Mouse (Mus musculus): Measurements from ENCODE around the gene Fbxw5.
A peak's percentile ranks its signal among the peaks of the same experiment; 100 is the strongest.

Fbxw5 gene

GRCm38 (mm10) chr2:25477967-25478675 is 22.4 kb upstream of the Fbxw5 start:
- DNase-seq (ENCODE audit: low read depth, low spot score), result no peak

GRCm38 (mm10) chr2:25479551-25480311 is 20.8 kb upstream of the Fbxw5 start:
- no peak for DNase-seq (ENCODE audit: low read depth, low spot score)

GRCm38 (mm10) chr2:25480541-25480940 is 20.0 kb upstream of the Fbxw5 start:
- DNase-seq (ENCODE audit: low read depth, low spot score), result no peak

- no peak for DNase-seq (ENCODE audit: low read depth, low spot score)
These were observed 17.6 kb upstream of the Fbxw5 start for GRCm38 (mm10) chr2:25482969-25483368.

GRCm38 (mm10) chr2:25484901-25485647 is 15.5 kb upstream of the Fbxw5 start:
- no peak for DNase-seq (ENCODE audit: low read depth, low spot score)

- DNase-seq (ENCODE audit: low read depth, low spot score), result no peak
These were observed 12.4 kb upstream of the Fbxw5 start for GRCm38 (mm10) chr2:25487965-25488670.

GRCm38 (mm10) chr2:25488671-25489068 is 11.9 kb upstream of the Fbxw5 start:
- DNase-seq (ENCODE audit: low read depth, low spot score), result no peak

GRCm38 (mm10) chr2:25492988-25493387 is 7.6 kb upstream of the Fbxw5 start:
- no peak for DNase-seq (ENCODE audit: low read depth, low spot score)

GRCm38 (mm10) chr2:25493476-25493961 is 7.0 kb upstream of the Fbxw5 start, which contains the start of gene Lcn12:
Lcn12 (minus strand) TSS chr2:25493911.
- DNase-seq (ENCODE audit: low read depth, low spot score), result no peak

GRCm38 (mm10) chr2:25496462-25496861 is 4.1 kb upstream of the Fbxw5 start:
- DNase-seq (ENCODE audit: low read depth, low spot score), result peak; percentile 16

- DNase-seq (ENCODE audit: low read depth, low spot score), result no peak
These were observed 2.5 kb upstream of the Fbxw5 start for GRCm38 (mm10) chr2:25497846-25498575.

GRCm38 (mm10) chr2:25498622-25499478 is 1.7 kb upstream of the Fbxw5 start:
- DNase-seq (ENCODE audit: low read depth, low spot score), result no peak

GRCm38 (mm10) chr2:25500071-25500575 is 427 bp upstream of the Fbxw5 start:
- DNase-seq (ENCODE audit: low read depth, low spot score), result no peak

- DNase-seq (ENCODE audit: low read depth, low spot score), result no peak
These were observed 1.3 kb downstream of the Fbxw5 start, which contains the start of gene C8g for GRCm38 (mm10) chr2:25501593-25502486. C8g (minus strand) TSS chr2:25501719.

GRCm38 (mm10) chr2:25502726-25503125 is 2.2 kb downstream of the Fbxw5 start:
- DNase-seq (ENCODE audit: low read depth, low spot score), result no peak

GRCm38 (mm10) chr2:25504538-25504937 is 4.0 kb downstream of the Fbxw5 start:
- DNase-seq (ENCODE audit: low read depth, low spot score), result no peak

GRCm38 (mm10) chr2:25505000-25505399 is 4.5 kb downstream of the Fbxw5 start:
- no peak for DNase-seq (ENCODE audit: low read depth, low spot score)

GRCm38 (mm10) chr2:25505860-25506259 is 5.3 kb downstream of the Fbxw5 start:
- no peak for DNase-seq (ENCODE audit: low read depth, low spot score)
